Mouse (Mus musculus) limb, embryonic 14.5 days (tissue): ENCODE results near the gene Dpm2. TPM values are rescaled to one million over a fixed set of nuclear protein-coding genes. Genes with fewer than 3 reads are reported as not detected.

ENCODE experiments used
- ATAC-seq: fragments of 200-750 bp; cut with Nextera tagmentation; 2 replicates; pipeline ENCODE4 v1.8.0; 2017; ENCODE audit warnings: low read depth, moderate number of reproducible peaks, moderate TSS enrichment; ENCODE audit not compliant: low FRiP score
- DNase-seq: peaks from one replicate; pipeline ENCODE4 v3.0.0-alpha.2; 2015; ENCODE audit warnings: low spot score
- H3K27ac ChIP-seq: fragments of 300-500 bp; sonication (generic); replicated peaks from 2 replicates; pipeline ENCODE4 v1.5.1; 2014; ENCODE audit warnings: low read depth, mild to moderate bottlenecking, low read length, moderate library complexity, mixed read lengths
- H3K27me3 ChIP-seq: fragments of 300-500 bp; sonication (generic); 2 replicates; pipeline ENCODE4 v1.6.1; 2014; ENCODE audit warnings: low read length, mixed read lengths; ENCODE audit not compliant: control insufficient read depth, insufficient read depth
- H3K36me3 ChIP-seq: fragments of 300-500 bp; sonication (generic); 2 replicates; pipeline ENCODE4 v1.6.1; 2014; ENCODE audit warnings: mild to moderate bottlenecking, low read length, moderate library complexity, mixed read lengths; ENCODE audit not compliant: control insufficient read depth, insufficient read depth
- H3K4me1 ChIP-seq: fragments of 300-500 bp; sonication (generic); 2 replicates; pipeline ENCODE4 v1.6.1; 2014; ENCODE audit warnings: antibody characterized with exemption, low read length, mixed read lengths; ENCODE audit not compliant: control insufficient read depth, insufficient read depth
- H3K4me2 ChIP-seq: fragments of 300-500 bp; sonication (generic); replicated peaks from 2 replicates; pipeline ENCODE4 v1.6.1; 2014; ENCODE audit warnings: low read depth, mild to moderate bottlenecking, low read length, moderate library complexity; ENCODE audit not compliant: severe bottlenecking
- H3K4me3 ChIP-seq: fragments of 300-500 bp; sonication (generic); replicated peaks from 2 replicates; pipeline ENCODE4 v1.5.1; 2014; ENCODE audit warnings: low read length
- H3K9ac ChIP-seq: fragments of 300-500 bp; sonication (generic); 2 replicates; pipeline ENCODE4 v1.6.1; 2014; ENCODE audit warnings: mild to moderate bottlenecking, low read depth, low read length, moderate library complexity; ENCODE audit not compliant: severe bottlenecking
- H3K9me3 ChIP-seq: fragments of 300-500 bp; sonication (generic); 2 replicates; pipeline ENCODE4 v1.6.1; 2016; ENCODE audit warnings: low read length; ENCODE audit not compliant: control insufficient read depth
- POLR2A ChIP-seq: fragments of 200-500 bp; IDR thresholded peaks from 2 replicates; pipeline ENCODE4 v1.8.0; 2012; ENCODE audit warnings: inconsistent platforms, mild to moderate bottlenecking, moderate library complexity, borderline replicate concordance; ENCODE audit not compliant: insufficient read depth, insufficient read length; ENCODE audit errors: extremely low read depth
- WGBS: fragments of 180-500 bp; shearing (Covaris S2); extraction: QIAGEN DNeasy Blood & Tissue Kit; methylation state at CpG from one replicate; pipeline ENCODE4 v1.1.7; 2014; 5-methylcytosine and 5-hydroxymethylcytosine counted together
- polyA plus RNA-seq, 2 experiments: library from polyadenylated mRNA; depleted of rRNA in 1 of 2; stranded (reverse) in 1 of 2; unstranded in 1 of 2; fragments of >200 nt; fragmentation: Nextera tagmentation in 1 of 2; extraction: Ambion mirVana in 1 of 2; gene quantifications; 2 replicates each; pipeline versions ENCODE4 v1.2.1 to v1.2.3; 2012 to 2014

Dpm2 gene
- polyA plus RNA-seq, 2 experiments, result 122 to 146 TPM

GRCm38 (mm10) chr2:32607262-32607947 is 36.7 kb downstream of the Dpm2 start:
- peak; percentile 76 for DNase-seq
- WGBS, result 10% methylated on average over 26 of the region's 34 CpGs
- peaks cover 22% of the 10 kb centered on the region for H3K4me1 ChIP-seq

GRCm38 (mm10) chr2:32608141-32608777 is 37.6 kb downstream of the Dpm2 start:
- WGBS, result 5% methylated on average over 25 of the region's 25 CpGs
- DNase-seq (peak; percentile 69), ATAC-seq (peak; percentile 39)
- peak overlapping the region; percentile 79 for H3K4me2 ChIP-seq
- H3K27ac ChIP-seq, result peak overlapping the region; percentile 53; the same call in 1 of the 2 replicates
- peaks cover 22% of the 10 kb centered on the region for H3K4me1 ChIP-seq
- no peaks in the 10 kb centered on the region for H3K9me3 ChIP-seq
- no peak for TF ChIP-seq POLR2A
- 0 out of 2 replicates have a peak overlapping the region, but pooled peaks have one; percentile 85 for H3K9ac ChIP-seq
- peaks cover 8% of the 10 kb centered on the region for H3K36me3 ChIP-seq
- H3K27me3 ChIP-seq, result no peaks in the 10 kb centered on the region
- H3K4me3 ChIP-seq, result peak overlapping the region; percentile 82

More at GRCm38 (mm10) chr2:32607262-32607947, 36.7 kb downstream of the Dpm2 start:
- peak overlapping the region; percentile 82 for H3K4me3 ChIP-seq
- peak overlapping the region; percentile 85 for H3K9ac ChIP-seq
- H3K9me3 ChIP-seq, result no peaks in the 10 kb centered on the region
- no peaks in the 10 kb centered on the region for H3K27me3 ChIP-seq
- peak overlapping the region; percentile 79 for H3K4me2 ChIP-seq
- ATAC-seq, result peak; percentile 47; the same call in 1 of the 2 replicates
- H3K36me3 ChIP-seq, result 0 out of 2 replicates have a peak, but pooled peaks cover 3% of the 10 kb centered on the region
- no peak for TF ChIP-seq POLR2A
- H3K27ac ChIP-seq, result peak overlapping the region; percentile 35; the same call in 1 of the 2 replicates

GRCm38 (mm10) chr2:32608778-32609435 is 38.2 kb downstream of the Dpm2 start:
- peaks cover 22% of the 10 kb centered on the region for H3K4me1 ChIP-seq
- H3K4me3 ChIP-seq, result peak overlapping the region; percentile 82
- no peak overlapping the region for H3K9ac ChIP-seq
- TF ChIP-seq POLR2A, result no peak
- DNase-seq (no peak), ATAC-seq (no peak)
- no peaks in the 10 kb centered on the region for H3K27me3 ChIP-seq
- WGBS, result 46% methylated on average over 18 of the region's 18 CpGs
- H3K9me3 ChIP-seq, result no peaks in the 10 kb centered on the region
- H3K27ac ChIP-seq, result peak overlapping the region; percentile 53; the same call in 1 of the 2 replicates
- peak overlapping the region; percentile 79 for H3K4me2 ChIP-seq
- H3K36me3 ChIP-seq, result peaks cover 13% of the 10 kb centered on the region

- no peaks in the 10 kb centered on the region for H3K9me3 ChIP-seq
- TF ChIP-seq POLR2A, result no peak
- H3K27me3 ChIP-seq, result no peaks in the 10 kb centered on the region
- H3K9ac ChIP-seq, result peak overlapping the region; percentile 6; the same call in 1 of the 2 replicates
- H3K4me3 ChIP-seq, result peak overlapping the region; percentile 29
- H3K27ac ChIP-seq, result no peak overlapping the region
- H3K4me2 ChIP-seq, result peak overlapping the region; percentile 44
- H3K4me1 ChIP-seq, result peaks cover 22% of the 10 kb centered on the region
- ATAC-seq, result no peak
- 17% methylated on average over 23 of the region's 23 CpGs for WGBS
- DNase-seq, result peak; percentile 59
- peaks cover 24% of the 10 kb centered on the region for H3K36me3 ChIP-seq
Observed at GRCm38 (mm10) chr2:32610610-32611229, 40.1 kb downstream of the Dpm2 start.

- H3K9me3 ChIP-seq, result no peaks in the 10 kb centered on the region
- H3K4me3 ChIP-seq, result no peak overlapping the region
- no peak for DNase-seq
- TF ChIP-seq POLR2A, result no peak
- H3K4me2 ChIP-seq, result no peak overlapping the region
- no peak overlapping the region for H3K27ac ChIP-seq
- peaks cover 20% of the 10 kb centered on the region for H3K4me1 ChIP-seq
- no peaks in the 10 kb centered on the region for H3K27me3 ChIP-seq
- 70% methylated on average over 26 of the region's 26 CpGs for WGBS
- no peak overlapping the region for H3K9ac ChIP-seq
- peaks cover 34% of the 10 kb centered on the region for H3K36me3 ChIP-seq
- ATAC-seq, result no peak
Observed at GRCm38 (mm10) chr2:32612274-32612673, 41.6 kb downstream of the Dpm2 start.
